Mouse (Mus musculus) layer of hippocampus, adult 9-11 months (tissue): ENCODE data around the gene Olfr854.

ENCODE experiments used
- DNase-seq: peaks from one replicate; pipeline ENCODE4 v3.0.0; 2022

The Olfr854 gene

DNA sequence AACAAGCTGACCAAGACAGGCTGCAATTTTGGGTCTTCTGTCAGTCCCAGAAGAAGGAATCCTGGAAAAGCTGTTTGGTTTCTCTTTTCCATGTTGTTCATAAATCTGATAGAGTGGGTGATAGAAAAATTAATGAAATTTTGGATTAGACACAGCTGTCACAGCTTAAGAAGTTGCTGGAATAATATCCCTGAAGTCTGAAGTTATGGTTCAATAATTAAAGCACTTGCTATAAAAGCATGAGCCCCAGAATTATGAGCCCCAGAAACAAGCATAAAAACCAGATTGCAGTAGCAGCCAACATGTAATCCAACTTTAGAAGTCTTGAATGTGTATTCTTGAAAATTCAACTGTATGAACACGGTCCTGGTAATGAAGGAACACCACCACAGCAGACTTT is at the start of gene Olfr854:
Olfr854 (minus strand) TSS at position 101 of the 400 bp plus-strand sequence.
- DNase-seq = no peak

DNA sequence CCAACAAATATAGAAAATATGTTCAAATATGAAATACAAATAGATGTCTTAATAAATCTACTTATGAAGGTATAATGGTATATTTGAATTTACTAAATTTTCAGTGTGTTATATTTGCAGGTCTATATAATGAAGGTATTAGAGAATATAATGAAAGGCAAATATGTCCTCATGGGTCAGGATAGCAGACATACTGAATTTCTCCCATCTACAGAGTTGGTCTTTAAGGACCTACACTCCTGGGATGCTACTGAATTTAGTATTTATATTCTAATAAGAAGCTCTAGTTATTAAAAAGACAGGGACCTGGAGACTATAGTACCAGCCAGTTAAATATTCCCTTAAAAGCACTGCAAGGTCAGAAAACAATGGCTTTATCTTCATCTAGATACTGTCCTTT is 15.1 kb upstream of the Olfr854 start, which contains the start of gene Olfr855:
Olfr855 (plus strand) TSS at position 301 of the 400 bp plus-strand sequence.
- DNase-seq = no peak

DNA sequence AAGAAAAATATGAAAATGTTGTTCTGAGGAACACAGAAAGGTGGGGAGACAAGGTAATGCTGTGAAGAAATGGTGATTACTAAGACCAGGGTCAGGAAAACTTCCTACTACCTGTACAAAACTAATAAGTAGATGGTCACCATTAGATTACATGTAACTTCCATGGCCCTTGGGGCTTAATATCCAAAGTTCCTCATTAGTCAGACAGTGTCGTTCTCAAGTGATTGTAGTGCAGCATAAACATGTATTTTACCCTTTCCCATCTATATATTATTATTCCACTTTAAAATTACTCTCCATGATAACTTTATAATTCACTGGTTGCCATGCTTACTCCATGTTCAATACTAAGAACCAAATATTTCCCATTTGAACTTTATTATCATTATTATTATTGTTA is 26.2 kb downstream of the Olfr854 start, which contains the start of gene Olfr853:
Olfr853 (minus strand) TSS at position 101 of the 400 bp plus-strand sequence.
- no peak for DNase-seq
